Mouse (Mus musculus) forebrain, embryonic 15.5 days (tissue): Measurements from ENCODE around the gene Cope. TPM values are rescaled to one million over a fixed set of nuclear protein-coding genes. Genes with fewer than 3 reads are reported as not detected.
A peak's percentile ranks its signal among the peaks of the same experiment; 100 is the strongest.

ENCODE experiments used
- ATAC-seq: fragments of 200-750 bp; cut with Nextera tagmentation; replicated peaks from 2 replicates; pipeline ENCODE4 v1.8.0; 2017; ENCODE audit warnings: mild to moderate bottlenecking, moderate TSS enrichment, moderate library complexity
- H3K27ac ChIP-seq: fragments of 300-500 bp; sonication (generic); replicated peaks from 2 replicates; pipeline ENCODE4 v1.5.1; 2015; ENCODE audit warnings: mild to moderate bottlenecking, inconsistent platforms
- H3K27me3 ChIP-seq: fragments of 300-500 bp; sonication (generic); 2 replicates; pipeline ENCODE4 v1.6.1; 2015; ENCODE audit warnings: inconsistent platforms
- H3K36me3 ChIP-seq: fragments of 300-500 bp; sonication (generic); 2 replicates; pipeline ENCODE4 v1.6.1; 2015; ENCODE audit warnings: mild to moderate bottlenecking, inconsistent platforms
- H3K4me1 ChIP-seq: fragments of 300-500 bp; sonication (generic); 2 replicates; pipeline ENCODE4 v1.6.1; 2015; ENCODE audit warnings: inconsistent platforms
- H3K4me2 ChIP-seq: fragments of 300-500 bp; sonication (generic); replicated peaks from 2 replicates; pipeline ENCODE4 v1.6.1; 2015; ENCODE audit warnings: mild to moderate bottlenecking, inconsistent platforms
- H3K4me3 ChIP-seq: fragments of 300-500 bp; sonication (generic); 2 replicates; pipeline ENCODE4 v1.5.1; 2015; ENCODE audit warnings: mild to moderate bottlenecking, inconsistent platforms
- H3K9ac ChIP-seq: fragments of 300-500 bp; sonication (generic); replicated peaks from 2 replicates; pipeline ENCODE4 v1.6.1; 2015; ENCODE audit warnings: mild to moderate bottlenecking, inconsistent platforms
- H3K9me3 ChIP-seq: fragments of 300-500 bp; sonication (generic); 2 replicates; pipeline ENCODE4 v1.6.1; 2016; ENCODE audit warnings: inconsistent platforms
- WGBS: fragments of 180-500 bp; shearing (Covaris S2); methylation state at CpG from one replicate; pipeline ENCODE4 v1.1.7; 2015; ENCODE audit warnings: mixed read lengths; 5-methylcytosine and 5-hydroxymethylcytosine counted together
- polyA plus RNA-seq: library from polyadenylated mRNA; unstranded; fragments of >200 nt; fragmentation: Nextera tagmentation; extraction: Ambion mirVana; gene quantifications from 2 replicates; pipeline ENCODE4 v1.2.1, GENCODE M21; 2015

Gene Cope
- polyA plus RNA-seq, 1 experiment from 2014 or later, result 271 TPM

DNA sequence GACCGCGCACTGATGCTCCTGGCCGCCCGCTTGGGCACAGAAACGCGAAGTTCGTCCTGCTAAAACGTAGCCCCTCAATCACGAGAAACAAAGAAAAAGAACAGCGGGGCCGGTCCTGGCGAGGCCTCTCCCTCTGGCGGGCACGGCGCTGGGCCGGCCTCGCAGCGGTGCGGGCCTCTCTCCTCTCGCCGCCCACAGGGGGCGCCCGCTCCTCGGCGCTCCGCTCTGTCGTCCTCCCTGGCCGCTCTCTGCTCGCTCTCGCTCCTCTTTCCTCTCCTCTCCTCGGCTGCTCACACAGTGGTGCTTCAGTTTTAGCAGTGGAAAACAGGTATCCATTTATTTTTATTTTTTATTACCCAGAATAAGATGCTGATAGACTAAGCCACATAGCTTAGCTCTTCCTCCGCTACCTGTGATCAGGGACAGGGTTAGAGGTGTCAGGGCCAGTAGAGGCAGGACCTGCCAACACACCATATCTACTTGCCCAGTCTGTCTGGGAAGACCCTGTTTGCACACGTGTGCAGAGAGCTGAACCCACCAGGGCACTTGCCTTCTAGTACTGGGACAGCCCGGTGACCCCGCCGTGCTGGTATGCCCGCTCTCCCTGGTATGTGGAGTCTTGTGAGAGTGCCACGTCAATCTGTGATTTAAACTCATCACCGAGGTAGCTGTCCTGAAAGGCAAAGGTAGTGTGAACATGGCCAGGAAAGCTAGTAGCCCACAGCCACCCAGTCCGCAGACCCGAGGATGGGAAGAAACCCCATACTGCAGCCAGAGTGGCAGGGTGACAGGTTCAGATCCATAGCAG lies 30.0 kb downstream of the Cope start:
- WGBS, result 22% methylated on average over 41 of the region's 41 CpGs
- peaks cover 71% of the 10 kb centered on the region for H3K36me3 ChIP-seq
- no peaks in the 10 kb centered on the region for H3K27me3 ChIP-seq
- ATAC-seq, result peak; percentile 75
- H3K4me1 ChIP-seq, result peaks cover 28% of the 10 kb centered on the region
- peak overlapping the region; percentile 14; the same call in 1 of the 2 replicates for H3K4me3 ChIP-seq
- H3K27ac ChIP-seq, result peak overlapping the region; percentile 55
- H3K9ac ChIP-seq, result peak overlapping the region; percentile 47; the same call in 1 of the 2 replicates
- no peaks in the 10 kb centered on the region for H3K9me3 ChIP-seq
- peak overlapping the region; percentile 20; the same call in 1 of the 2 replicates for H3K4me2 ChIP-seq

DNA sequence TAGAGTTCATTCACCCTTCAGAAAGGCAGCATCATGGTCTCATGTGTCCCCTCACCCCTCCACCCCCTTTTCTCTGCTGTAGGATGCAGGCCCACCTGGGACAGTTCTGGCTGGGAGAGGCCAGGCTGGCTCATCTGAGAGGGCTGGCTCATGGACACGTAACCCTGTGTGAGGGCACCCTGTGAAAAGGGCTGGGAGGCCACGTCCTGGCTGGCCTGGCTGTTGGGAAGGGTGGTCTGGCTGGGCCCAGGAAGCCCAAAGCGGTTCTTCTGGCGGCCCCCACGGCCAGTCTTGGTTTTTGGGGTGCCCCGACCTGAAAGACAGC lies 30.5 kb downstream of the Cope start:
- peak; percentile 0; the same call in 1 of the 2 replicates for ATAC-seq
- H3K27me3 ChIP-seq, result no peaks in the 10 kb centered on the region
- H3K27ac ChIP-seq, result no peak overlapping the region
- 92% methylated on average over 6 of the region's 6 CpGs for WGBS
- no peak overlapping the region for H3K4me3 ChIP-seq
- H3K4me1 ChIP-seq, result peaks cover 28% of the 10 kb centered on the region
- H3K36me3 ChIP-seq, result peaks cover 71% of the 10 kb centered on the region
- H3K9ac ChIP-seq, result no peak overlapping the region
- no peaks in the 10 kb centered on the region for H3K9me3 ChIP-seq
- H3K4me2 ChIP-seq, result no peak overlapping the region

DNA sequence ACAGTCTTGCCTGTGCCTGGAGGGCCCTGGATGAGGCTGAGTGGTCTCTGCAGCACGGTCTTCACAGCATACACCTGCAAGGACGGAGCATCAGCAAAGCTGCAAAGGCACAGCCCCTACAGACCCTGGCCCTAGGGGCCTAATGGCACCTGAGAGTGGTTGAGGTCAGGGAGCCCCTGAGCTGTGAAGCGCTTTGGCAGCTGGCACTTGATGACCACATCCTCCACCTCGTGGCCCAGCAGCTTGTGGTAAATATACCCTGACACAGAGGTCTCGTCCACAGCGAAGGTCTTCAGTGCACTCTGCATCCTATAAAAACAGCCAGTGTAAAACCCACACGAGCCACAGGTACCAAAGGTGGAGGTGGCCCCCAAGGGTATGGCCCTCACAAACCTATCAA lies 36.6 kb downstream of the Cope start:
- 93% methylated on average over 7 of the region's 7 CpGs for WGBS
- no peak for ATAC-seq
- no peak overlapping the region for H3K9ac ChIP-seq
- H3K4me2 ChIP-seq, result no peak overlapping the region
- no peaks in the 10 kb centered on the region for H3K9me3 ChIP-seq
- no peaks in the 10 kb centered on the region for H3K27me3 ChIP-seq
- H3K4me3 ChIP-seq, result no peak overlapping the region
- H3K36me3 ChIP-seq, result peaks cover 94% of the 10 kb centered on the region
- no peak overlapping the region for H3K27ac ChIP-seq
- H3K4me1 ChIP-seq, result peaks cover 12% of the 10 kb centered on the region

DNA sequence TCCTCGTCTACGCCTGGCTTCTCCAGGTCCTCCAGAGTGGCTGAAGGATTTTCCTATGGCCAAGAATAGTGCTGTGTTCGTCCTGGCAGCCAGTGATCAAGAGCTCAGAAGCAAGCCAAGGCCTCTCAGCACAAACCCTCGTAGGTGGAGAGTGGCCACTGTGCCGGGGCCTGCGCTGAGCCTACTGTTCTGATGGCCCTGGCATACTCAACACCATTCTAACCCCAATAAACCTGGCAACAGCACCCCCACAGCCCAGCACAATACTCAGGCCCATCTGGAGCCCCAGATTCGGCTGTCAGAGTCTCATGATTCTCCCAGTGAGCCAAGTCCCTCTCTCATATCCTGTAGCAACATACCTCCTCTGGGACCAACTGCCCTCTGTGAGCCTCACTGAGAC lies 38.3 kb downstream of the Cope start:
- Histone ChIP-seq H3K36me3 (peaks cover 76% of the 10 kb centered on the region), H3K27ac (no peak overlapping the region), H3K4me3 (no peak overlapping the region), H3K4me2 (no peak overlapping the region), H3K27me3 (no peaks in the 10 kb centered on the region), H3K4me1 (peaks cover 14% of the 10 kb centered on the region), H3K9me3 (no peaks in the 10 kb centered on the region), H3K9ac (no peak overlapping the region)
- 88% methylated on average over 7 of the region's 7 CpGs for WGBS
- no peak for ATAC-seq

DNA sequence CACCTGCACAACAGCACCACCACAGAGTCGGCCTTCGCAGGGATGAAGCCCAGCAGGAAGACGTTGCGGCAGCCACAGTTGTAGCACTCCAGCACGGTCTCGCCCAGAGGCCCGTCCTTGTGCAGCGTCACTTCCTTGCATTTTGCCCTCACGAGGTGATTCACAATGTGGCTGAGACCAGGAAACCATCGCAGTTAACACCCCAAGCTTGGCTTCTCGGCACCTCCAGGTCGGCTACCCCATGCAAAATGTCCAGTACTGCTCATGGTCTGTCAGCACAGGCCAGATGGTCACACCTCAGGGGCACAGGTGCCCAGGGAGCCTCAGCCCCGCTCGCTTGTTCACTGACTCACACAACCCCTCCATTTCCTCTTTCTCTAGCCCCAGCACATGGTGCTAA lies 39.7 kb downstream of the Cope start:
- no peak overlapping the region for H3K4me2 ChIP-seq
- no peaks in the 10 kb centered on the region for H3K27me3 ChIP-seq
- no peak for ATAC-seq
- H3K4me1 ChIP-seq, result peaks cover 14% of the 10 kb centered on the region
- WGBS, result 91% methylated on average over 14 of the region's 14 CpGs
- no peak overlapping the region for H3K9ac ChIP-seq
- no peak overlapping the region for H3K4me3 ChIP-seq
- H3K27ac ChIP-seq, result no peak overlapping the region
- no peaks in the 10 kb centered on the region for H3K9me3 ChIP-seq
- H3K36me3 ChIP-seq, result peaks cover 63% of the 10 kb centered on the region

DNA sequence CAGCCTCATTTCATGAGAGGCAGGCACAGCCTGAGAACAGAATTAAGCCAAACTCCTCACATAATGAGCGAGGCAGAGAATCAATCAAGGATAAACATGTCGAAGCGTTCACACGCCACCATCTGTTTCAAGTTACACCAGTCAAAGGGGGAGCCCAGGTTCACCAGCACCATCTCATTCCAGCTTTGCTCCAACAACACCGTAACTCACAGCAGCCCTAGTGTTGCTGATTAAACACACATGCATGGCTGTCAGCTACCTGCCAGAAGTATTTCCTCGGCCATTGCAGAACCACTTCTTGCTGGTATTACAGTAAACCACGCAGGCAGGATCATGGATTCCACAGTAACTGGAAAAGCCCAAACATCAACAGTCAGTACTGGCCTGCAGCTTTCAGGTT lies 40.8 kb downstream of the Cope start:
- Histone ChIP-seq H3K27me3 (no peaks in the 10 kb centered on the region), H3K4me1 (peaks cover 19% of the 10 kb centered on the region), H3K9ac (no peak overlapping the region; the same call in 1 of the 2 replicates), H3K36me3 (peaks cover 52% of the 10 kb centered on the region), H3K27ac (peak overlapping the region; percentile 18; the same call in 1 of the 2 replicates), H3K9me3 (no peaks in the 10 kb centered on the region), H3K4me2 (no peak overlapping the region), H3K4me3 (no peak overlapping the region)
- 71% methylated on average over 7 of the region's 7 CpGs for WGBS
- ATAC-seq, result no peak

DNA sequence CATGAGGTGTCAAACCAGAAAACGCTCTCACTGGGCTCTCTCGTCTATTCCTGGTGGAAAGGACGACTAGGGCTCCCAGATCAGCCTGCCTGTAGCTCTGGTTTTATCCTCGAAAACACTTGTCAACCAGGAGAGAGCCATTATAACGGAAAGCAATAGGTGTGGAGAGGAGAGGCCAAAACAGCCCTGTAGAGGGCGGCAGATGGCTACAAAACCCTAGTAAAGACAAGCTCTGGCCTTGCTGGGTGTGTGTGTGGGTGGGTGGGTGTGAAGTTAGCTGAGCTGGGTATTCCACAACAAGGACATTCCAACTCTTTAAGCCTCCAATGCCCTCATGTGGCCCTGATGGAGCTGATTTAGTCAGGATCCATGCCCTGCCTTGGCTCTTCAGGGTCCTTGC lies 41.4 kb downstream of the Cope start:
- Histone ChIP-seq H3K27me3 (no peaks in the 10 kb centered on the region), H3K4me1 (peaks cover 24% of the 10 kb centered on the region), H3K9me3 (no peaks in the 10 kb centered on the region), H3K36me3 (peaks cover 46% of the 10 kb centered on the region), H3K27ac (0 out of 2 replicates have a peak overlapping the region, but pooled peaks have one; percentile 18), H3K4me3 (no peak overlapping the region), H3K9ac (no peak overlapping the region; the same call in 1 of the 2 replicates), H3K4me2 (no peak overlapping the region)
- 62% methylated on average over 6 of the region's 6 CpGs for WGBS
- ATAC-seq, result peak; percentile 46; the same call in 1 of the 2 replicates

DNA sequence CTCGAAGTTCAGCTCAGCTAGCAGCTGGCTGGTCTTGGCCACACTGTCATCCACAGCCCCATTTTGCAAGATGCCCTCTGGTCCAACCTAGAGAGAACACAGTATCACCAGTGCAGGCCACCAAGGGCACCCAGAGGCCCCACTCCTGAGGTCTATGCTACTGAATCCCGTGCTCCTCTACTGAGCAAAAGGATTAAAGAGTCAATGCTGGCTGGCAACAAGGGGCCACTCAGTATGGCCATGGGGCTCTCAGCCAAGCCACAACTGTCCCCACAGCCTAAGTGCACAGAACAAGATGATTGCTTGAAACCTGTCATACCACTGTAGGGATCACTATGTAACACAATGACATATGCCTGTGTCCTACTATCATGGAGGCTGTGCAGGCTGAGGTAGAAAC lies 42.0 kb downstream of the Cope start:
- Histone ChIP-seq H3K4me2 (no peak overlapping the region), H3K27ac (no peak overlapping the region), H3K4me3 (no peak overlapping the region), H3K27me3 (no peaks in the 10 kb centered on the region), H3K4me1 (peaks cover 24% of the 10 kb centered on the region), H3K9ac (no peak overlapping the region), H3K9me3 (no peaks in the 10 kb centered on the region), H3K36me3 (peaks cover 41% of the 10 kb centered on the region)
- 88% methylated on average over 2 of the region's 2 CpGs for WGBS
- no peak for ATAC-seq

DNA sequence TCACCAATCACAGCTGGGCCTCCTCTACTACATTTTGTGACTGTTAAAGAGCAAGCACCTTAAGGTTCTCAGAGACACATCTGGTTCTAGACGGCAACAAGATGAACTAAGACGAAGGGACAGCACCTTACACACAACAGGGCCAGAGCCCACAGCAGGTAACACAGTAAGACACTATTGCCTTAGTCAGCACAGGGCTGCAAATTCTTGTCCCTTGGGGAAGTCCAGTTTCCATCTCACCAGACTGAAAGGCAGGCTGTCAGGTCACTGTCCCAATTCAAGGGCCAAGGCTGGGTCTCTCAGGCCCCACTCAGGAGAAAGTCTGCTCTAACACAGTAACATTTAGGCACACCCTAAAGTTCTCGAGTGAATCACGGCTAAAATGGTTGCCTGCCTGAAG lies 45.1 kb downstream of the Cope start:
- H3K4me1 ChIP-seq, result peaks cover 55% of the 10 kb centered on the region
- 86% methylated on average over 4 of the region's 4 CpGs for WGBS
- H3K27ac ChIP-seq, result no peak overlapping the region
- no peak overlapping the region for H3K9ac ChIP-seq
- H3K9me3 ChIP-seq, result no peaks in the 10 kb centered on the region
- H3K4me2 ChIP-seq, result no peak overlapping the region
- H3K4me3 ChIP-seq, result no peak overlapping the region
- H3K27me3 ChIP-seq, result no peaks in the 10 kb centered on the region
- no peak for ATAC-seq
- H3K36me3 ChIP-seq, result peaks cover 10% of the 10 kb centered on the region

DNA sequence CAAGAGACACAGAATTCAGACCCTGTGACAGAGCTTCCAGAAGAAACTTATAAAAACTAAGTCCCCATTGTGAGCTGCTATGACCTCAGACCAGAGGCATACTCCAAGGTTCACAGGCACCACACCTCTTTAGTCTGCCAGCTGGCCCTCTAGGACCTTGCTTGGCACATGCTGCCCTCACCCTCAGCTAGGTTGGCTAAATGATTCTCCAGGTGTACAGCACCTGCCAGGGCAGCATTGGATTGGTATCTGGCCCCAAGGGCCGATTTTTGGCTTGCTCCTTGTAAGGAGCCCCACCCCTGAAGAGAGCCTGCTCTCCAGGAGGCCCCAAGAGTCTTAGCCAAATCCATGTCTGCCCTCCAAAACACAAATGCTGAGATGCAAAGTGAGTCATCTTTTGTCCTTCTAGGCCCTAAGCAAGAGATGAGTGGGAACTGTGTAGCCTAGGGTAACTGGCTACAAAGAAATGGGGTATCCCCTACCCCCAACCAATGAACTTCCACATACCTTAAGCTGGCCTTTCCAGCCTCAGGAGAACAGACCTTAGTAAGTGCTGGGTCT lies 45.6 kb downstream of the Cope start:
- Histone ChIP-seq H3K27ac (no peak overlapping the region), H3K4me1 (peaks cover 51% of the 10 kb centered on the region), H3K9me3 (no peaks in the 10 kb centered on the region), H3K4me3 (no peak overlapping the region), H3K4me2 (no peak overlapping the region), H3K27me3 (no peaks in the 10 kb centered on the region), H3K9ac (no peak overlapping the region), H3K36me3 (peaks cover 5% of the 10 kb centered on the region)
- WGBS, result 95% methylated on average over 1 of the region's 1 CpGs
- no peak for ATAC-seq

DNA sequence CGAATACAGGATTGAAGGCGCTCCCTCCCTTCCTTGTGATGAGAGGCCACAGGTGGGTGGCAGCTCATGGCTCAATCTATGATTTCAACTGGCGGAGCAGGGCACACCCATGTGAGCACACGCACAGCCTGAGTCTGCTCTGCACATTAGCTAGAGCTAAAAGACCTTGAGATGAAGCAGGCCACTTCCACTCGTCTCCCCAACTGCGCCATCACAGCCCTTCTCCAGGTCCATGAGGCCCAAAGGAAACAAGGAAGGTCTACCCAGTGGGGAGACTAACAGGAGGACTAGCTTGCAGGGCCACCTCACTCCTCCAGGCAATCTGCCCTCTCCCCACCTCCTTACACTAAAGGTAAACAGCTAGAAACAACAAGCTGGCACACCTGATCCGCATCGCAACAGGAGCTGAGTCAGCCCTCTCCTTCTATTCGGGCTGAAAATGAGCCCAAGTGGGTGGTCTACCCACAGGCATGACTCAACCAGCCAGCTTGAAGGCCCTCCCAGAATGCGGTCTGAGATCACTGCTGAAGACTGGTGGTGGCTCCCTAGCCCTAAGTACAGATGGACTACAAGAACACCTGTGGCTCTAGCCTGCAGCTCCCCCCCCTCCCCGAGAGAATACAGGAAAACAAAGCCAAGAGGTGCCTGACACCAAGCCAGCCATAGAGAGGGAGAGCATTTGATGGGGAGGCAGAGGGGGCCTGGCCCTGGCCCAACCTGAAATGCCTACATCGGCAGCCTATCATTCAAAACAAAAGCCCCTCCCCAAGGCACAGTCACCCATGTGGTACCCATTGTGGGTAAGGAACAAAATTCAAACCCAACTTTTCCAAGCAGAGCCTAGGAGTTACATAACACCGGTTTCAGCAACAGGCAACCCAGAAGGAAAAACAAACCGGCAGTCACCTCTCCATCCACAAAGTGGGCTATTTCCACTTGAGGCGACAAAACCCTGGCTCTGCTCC lies 49.0 kb downstream of the Cope start:
- 44% methylated on average over 15 of the region's 15 CpGs for WGBS
- H3K27ac ChIP-seq, result no peak overlapping the region
- no peaks in the 10 kb centered on the region for H3K36me3 ChIP-seq
- no peak for ATAC-seq
- no peaks in the 10 kb centered on the region for H3K27me3 ChIP-seq
- H3K9me3 ChIP-seq, result no peaks in the 10 kb centered on the region
- peak overlapping the region; percentile 100 for H3K4me3 ChIP-seq
- H3K4me1 ChIP-seq, result peaks cover 50% of the 10 kb centered on the region
- peak overlapping the region; percentile 95 for H3K4me2 ChIP-seq
- peak overlapping the region; percentile 90 for H3K9ac ChIP-seq

DNA sequence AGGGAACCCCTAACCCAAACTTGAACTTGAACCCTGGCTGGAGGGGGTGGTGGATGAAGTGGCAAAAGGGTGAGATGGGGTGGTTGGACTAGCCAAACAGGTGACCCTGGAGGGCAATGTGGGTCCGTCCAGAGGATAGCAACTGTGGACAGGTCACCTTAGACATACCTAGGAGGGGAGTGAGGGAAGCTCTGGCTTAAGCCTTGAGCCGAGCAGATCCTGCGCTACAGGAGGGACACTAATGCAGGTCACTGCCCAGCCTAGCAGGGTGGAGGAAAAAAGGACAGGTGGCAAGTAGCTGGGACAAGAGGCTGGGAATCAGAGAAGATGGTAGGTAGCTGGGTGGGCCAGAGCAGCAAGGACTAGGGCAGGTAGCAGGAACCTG lies 49.7 kb downstream of the Cope start:
- peak overlapping the region; percentile 95 for H3K4me2 ChIP-seq
- no peaks in the 10 kb centered on the region for H3K27me3 ChIP-seq
- peak overlapping the region; percentile 90 for H3K9ac ChIP-seq
- H3K36me3 ChIP-seq, result no peaks in the 10 kb centered on the region
- H3K27ac ChIP-seq, result no peak overlapping the region
- no peak for ATAC-seq
- H3K4me3 ChIP-seq, result peak overlapping the region; percentile 100
- H3K4me1 ChIP-seq, result peaks cover 50% of the 10 kb centered on the region
- 29% methylated on average over 3 of the region's 3 CpGs for WGBS
- H3K9me3 ChIP-seq, result no peaks in the 10 kb centered on the region
